Mouse (Mus musculus) adrenal gland, postnatal 36 days (tissue): Measurements from ENCODE around the gene Pde4dip. TPM values are rescaled to one million over a fixed set of nuclear protein-coding genes. Genes with fewer than 3 reads are reported as not detected.

Source experiments
- DNase-seq, 2 experiments: peaks; one replicate each; pipeline ENCODE4 v3.0.0; 2021; ENCODE audit warnings: mixed read lengths in 1 of 2
- total RNA-seq, 2 experiments: library from RNA; stranded (reverse); gene quantifications; 2 replicates each; pipeline ENCODE4 v1.2.3; 2021

The Pde4dip gene
- total RNA-seq, 2 experiments from 2014 or later: 25.3 to 28.1 TPM

DNA sequence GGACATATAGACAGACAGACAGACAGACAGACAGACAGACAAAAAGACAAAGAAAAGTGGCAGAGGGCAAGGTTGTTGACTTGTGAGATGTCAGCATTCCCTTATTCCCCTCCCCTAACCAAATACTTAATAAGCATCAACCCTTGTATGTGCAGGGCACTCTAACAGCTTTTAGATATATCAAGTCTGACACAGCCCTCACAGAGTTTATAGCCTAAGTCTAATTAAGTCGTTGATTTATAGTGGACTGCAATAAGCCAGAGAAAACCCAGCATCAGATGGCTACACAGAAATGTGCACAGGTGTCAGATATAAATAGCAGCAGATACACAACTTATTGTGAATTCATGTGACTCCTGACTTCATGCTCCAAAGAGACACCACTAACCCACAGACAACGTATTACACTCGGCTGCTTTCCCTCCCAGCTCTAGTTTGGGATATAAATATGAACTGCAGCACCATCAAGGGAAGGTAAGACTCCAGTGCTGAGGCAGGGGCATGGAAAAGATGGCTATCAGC, 87.3 kb downstream of the Pde4dip start:
- no peak for DNase-seq

- DNase-seq: no peak
Observed at GRCm38 (mm10) chr3:97800657-97801056, 87.8 kb downstream of the Pde4dip start.

DNA sequence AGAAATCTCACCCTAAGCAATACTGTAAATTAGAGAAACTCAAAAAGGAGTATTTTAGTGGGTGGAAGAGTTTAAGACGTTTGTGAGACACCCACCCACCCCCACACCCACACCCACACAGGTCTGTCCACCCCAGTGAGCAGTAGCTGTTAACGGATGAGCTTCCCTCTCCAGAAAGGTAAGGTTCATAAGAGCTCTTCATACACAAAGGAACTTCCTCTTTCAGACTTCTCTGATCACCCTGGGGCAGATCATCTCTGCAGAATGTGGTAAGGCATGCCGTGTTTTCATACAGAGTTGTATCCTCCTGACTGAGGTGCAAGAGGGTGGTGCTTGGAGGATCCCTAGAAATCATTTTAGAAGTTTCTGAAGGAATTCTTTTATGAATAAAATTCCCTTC, 88.5 kb downstream of the Pde4dip start:
- DNase-seq: no peak

DNA sequence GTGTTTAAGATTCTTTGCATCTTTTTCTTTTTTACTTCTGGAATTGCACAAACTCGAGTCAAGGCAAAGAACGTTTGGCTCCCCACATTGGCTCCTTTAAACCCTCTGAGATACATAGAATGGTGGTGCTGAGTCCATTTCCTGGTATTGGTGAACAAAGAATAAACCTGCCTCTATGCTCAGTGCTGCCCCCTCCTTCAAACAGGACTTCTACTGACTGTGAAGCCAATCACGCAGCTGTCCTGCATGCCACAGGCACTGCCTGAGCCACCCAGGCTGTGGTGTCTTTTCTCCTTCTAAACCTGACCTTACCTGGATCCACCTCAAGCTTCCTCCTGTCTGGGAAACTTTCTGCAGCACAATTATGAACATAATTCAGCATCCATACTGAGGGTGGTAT, 89.2 kb downstream of the Pde4dip start:
- no peak for DNase-seq

GRCm38 (mm10) chr3:97797371-97797770, 91.1 kb downstream of the Pde4dip start:
- no peak for DNase-seq

DNA sequence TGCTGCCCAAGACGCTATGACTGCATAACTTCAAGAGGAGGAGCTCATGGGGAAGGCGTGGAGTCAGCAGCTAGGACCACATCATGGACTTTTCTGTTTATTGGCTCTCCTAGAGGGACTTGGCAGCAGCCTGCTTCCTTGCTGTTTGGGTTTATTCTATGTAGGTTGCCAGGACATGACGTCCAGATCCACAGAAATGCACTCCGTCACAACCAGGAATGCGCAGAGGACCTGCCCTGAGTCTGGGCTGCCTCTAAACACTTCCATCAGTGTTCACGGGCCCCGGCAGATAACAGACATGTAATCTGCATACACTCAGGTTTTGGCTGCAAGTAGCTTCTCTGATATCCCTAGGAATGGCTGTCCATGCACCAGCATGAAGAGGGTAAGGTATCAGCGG, 94.5 kb downstream of the Pde4dip start:
- no peak for DNase-seq

GRCm38 (mm10) chr3:97790150-97790549, 98.4 kb downstream of the Pde4dip start:
- DNase-seq: no peak

DNA sequence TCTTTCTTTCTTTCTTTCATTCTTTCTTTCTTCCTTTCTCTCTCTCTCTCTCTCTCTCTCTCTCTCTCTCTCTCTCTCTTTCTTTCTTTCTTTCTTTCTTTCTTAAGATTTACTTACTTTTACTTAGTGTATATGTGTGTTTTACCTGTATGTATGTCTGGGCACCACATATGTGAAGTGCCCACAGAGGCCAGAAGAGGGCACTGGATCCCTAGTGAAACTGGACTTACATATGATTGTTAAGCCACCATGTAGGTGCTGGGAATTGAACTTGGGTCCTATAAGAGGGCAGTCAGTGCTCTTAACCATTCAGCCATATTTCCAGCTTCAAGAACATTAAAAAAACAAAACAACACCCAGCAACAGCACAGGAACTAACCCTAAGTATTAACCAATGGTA, 99.2 kb downstream of the Pde4dip start:
- no peak for DNase-seq

- DNase-seq: no peak
Observed at GRCm38 (mm10) chr3:97776195-97776594, 112.3 kb downstream of the Pde4dip start.

- no peak for DNase-seq
Observed at GRCm38 (mm10) chr3:97775742-97776141, 112.8 kb downstream of the Pde4dip start.

- no peak for DNase-seq
Observed at GRCm38 (mm10) chr3:97774861-97775260, 113.6 kb downstream of the Pde4dip start.

- DNase-seq: peak; percentile 95 to 96
Observed at GRCm38 (mm10) chr3:97767771-97768762, 120.4 kb downstream of the Pde4dip start.

DNA sequence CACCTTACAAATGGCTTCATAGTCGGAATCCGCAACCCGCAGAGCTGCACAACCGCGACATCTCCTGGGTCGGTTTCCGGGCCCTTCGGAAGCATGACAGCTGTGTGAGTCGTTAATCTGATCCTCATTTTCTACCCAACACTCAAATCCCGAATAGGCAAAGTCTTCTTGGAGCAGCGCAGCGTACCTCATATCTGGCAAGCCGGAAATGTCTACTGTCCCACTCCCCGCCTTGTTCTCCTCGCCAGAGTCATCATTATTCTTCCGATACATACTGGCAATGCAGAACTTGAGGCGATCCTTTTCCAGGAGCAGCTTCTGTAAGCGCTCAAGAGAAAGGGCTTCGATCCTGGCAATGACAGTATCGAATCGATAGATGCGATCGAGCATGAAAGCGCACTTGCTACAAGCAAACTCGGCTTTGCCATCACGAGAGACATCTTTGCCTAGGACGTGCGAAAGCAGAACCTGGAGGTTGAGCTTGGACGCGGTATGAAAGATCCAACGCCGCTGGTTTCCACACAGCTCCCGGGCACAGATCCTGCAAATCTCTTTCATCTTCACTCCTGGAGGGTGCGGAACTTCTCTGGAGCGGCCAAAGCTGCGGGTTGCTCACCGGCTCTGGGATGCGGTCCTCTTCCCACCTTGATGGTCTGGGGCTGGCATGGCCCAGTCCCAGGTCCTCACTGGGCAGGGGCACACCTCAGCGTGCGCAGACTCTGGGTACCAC, 121.3 kb downstream of the Pde4dip start:
- peak in 1 of 2 experiments; percentile 22 for DNase-seq

GRCm38 (mm10) chr3:97766459-97766858, 122.0 kb downstream of the Pde4dip start:
- DNase-seq: no peak

GRCm38 (mm10) chr3:97764152-97764551, 124.4 kb downstream of the Pde4dip start:
- DNase-seq: no peak

GRCm38 (mm10) chr3:97761951-97762350, 126.6 kb downstream of the Pde4dip start:
- no peak for DNase-seq

DNA sequence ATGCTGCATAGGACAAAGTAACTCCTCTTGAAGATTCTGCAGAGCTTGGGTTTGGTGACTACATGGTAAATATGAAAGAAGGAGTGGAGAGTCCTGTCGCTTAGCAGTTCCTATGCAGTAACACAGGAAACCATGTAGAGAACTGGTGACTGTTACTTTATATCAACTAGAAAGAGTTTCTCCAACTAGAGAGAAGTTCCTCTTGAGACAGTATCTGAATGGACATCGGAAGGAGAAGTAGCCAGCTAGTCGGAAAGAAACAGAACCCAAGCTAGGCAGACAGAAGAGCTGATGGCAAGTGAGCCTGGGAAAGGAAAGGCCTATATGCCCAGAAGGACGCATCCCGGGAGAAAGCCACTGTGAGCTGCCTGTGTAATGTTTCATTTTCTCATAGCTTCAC, 127.3 kb downstream of the Pde4dip start:
- DNase-seq: no peak

- no peak for DNase-seq
Observed at GRCm38 (mm10) chr3:97759846-97760245, 128.7 kb downstream of the Pde4dip start.

DNA sequence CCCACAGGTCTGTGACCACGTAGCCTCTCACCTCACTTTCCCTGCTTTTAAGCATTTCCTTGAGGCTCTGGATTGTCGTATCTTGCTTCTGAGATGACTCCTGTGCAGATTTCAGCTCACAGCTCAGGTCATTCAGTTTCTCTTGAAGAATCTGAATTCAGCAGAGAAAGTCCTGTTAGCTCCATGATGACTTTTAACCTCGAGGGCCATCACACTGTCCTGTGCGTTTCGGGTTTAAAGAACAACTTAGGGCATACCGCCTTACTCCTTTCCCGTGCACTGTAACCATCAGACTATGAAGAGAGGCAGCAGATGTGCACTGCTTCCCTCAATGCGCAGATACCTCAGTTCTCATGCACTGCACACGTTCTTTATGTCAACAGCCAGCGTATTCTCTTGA, 131.0 kb downstream of the Pde4dip start:
- no peak for DNase-seq

GRCm38 (mm10) chr3:97756283-97757074, 132.0 kb downstream of the Pde4dip start:
- no peak for DNase-seq

GRCm38 (mm10) chr3:97755411-97755810, 133.1 kb downstream of the Pde4dip start:
- DNase-seq: no peak

DNA sequence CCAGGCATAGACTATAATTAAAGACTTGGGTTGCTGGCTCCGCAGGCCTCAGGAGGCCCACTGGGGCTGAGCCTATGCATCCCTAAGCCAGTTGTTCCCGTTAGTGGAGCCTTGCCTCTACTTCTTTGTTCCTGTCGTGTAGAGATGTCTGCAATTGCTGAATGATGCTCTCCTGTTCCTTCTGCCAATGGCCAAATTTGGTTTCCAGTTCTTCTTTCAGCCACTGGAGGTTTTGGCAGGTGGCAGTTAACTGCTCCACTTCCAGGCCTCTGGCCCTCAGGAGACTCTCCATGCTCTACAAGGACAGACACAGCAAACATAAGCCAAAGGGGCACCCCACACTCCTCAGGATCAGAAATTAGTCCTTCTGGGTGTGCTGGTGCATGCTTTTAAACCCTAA, 135.6 kb downstream of the Pde4dip start:
- DNase-seq: no peak
